In the genomic region with DNA sequence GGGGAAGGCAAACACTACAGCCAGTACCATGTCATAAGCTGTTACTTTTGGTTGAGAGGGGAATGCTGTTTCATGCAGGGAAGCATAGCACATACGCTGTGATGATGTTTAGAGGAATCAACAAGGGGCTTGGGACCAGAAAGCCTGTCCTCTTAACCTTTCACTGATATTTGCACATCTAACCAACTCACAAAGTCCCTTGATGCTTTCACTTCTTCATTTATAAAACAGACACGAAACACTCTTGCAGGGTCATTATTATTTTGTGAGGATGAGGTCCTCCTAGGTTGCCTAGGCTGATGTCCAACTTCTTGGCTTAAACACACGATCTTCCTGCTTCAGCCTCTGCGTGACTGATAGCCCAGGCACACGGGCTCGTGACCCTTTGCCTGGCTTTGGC, we compare ENCODE assay signal across 16 mouse cellular contexts.
"Had no signal": no experiment of that assay in that cellular context is flagged by ENCODE, and none has a peak within 500 bp of the region (broad histone marks: within the 10 kb centered on the region; RNA-seq: fewer than 3 reads in every experiment).

No protein-coding gene starts in this region.

- DNase-seq: kidney, adult 8-10 months; kidney, postnatal 25 days; layer of hippocampus, adult 9-11 months; layer of hippocampus, postnatal 36 days; lung, embryonic 14.5 days; lung, postnatal 10 days; lung, postnatal 4 days; spleen, adult 18-20 months; thymus, postnatal 14 days had no signal

- H3K9me3 ChIP-seq: limb, embryonic 13.5 days; liver, embryonic 15.5 days; midbrain, embryonic 12.5 days; neural tube, embryonic 15.5 days had no signal

- H3K27ac ChIP-seq: limb, embryonic 13.5 days; liver, embryonic 15.5 days; midbrain, embryonic 12.5 days; neural tube, embryonic 15.5 days; stomach, postnatal 0 days had no signal

- H3K4me3 ChIP-seq: limb, embryonic 13.5 days; liver, embryonic 15.5 days; midbrain, embryonic 12.5 days; neural tube, embryonic 15.5 days had no signal

- H3K36me3 ChIP-seq: limb, embryonic 13.5 days; liver, embryonic 15.5 days; midbrain, embryonic 12.5 days; neural tube, embryonic 15.5 days had no signal

- H3K27me3 ChIP-seq: limb, embryonic 13.5 days; liver, embryonic 15.5 days; midbrain, embryonic 12.5 days had no signal

- ATAC-seq: intestine, embryonic 16.5 days; midbrain, embryonic 16.5 days had no signal
